Mouse (Mus musculus) layer of hippocampus, postnatal 10 days (tissue): ENCODE data around the gene Igf1r. TPM values are rescaled to one million over a fixed set of nuclear protein-coding genes. Genes with fewer than 3 reads are reported as not detected.
A peak's percentile ranks its signal among the peaks of the same experiment; 100 is the strongest.

Source experiments
- DNase-seq, 2 experiments: peaks; one replicate each; pipeline ENCODE4 v3.0.0; 2021; ENCODE audit warnings: low spot score in 2 of 2
- total RNA-seq, 2 experiments: library from RNA; stranded (reverse); gene quantifications; 2 replicates each; pipeline ENCODE4 v1.2.3; 2021

Igf1r gene
- total RNA-seq, 2 experiments from 2014 or later = 34.3 to 34.5 TPM

GRCm38 (mm10) chr7:67955276-67955675, 2.6 kb downstream of the Igf1r start:
- no peak for DNase-seq

GRCm38 (mm10) chr7:67957376-67957775, 4.7 kb downstream of the Igf1r start:
- DNase-seq = no peak

DNA sequence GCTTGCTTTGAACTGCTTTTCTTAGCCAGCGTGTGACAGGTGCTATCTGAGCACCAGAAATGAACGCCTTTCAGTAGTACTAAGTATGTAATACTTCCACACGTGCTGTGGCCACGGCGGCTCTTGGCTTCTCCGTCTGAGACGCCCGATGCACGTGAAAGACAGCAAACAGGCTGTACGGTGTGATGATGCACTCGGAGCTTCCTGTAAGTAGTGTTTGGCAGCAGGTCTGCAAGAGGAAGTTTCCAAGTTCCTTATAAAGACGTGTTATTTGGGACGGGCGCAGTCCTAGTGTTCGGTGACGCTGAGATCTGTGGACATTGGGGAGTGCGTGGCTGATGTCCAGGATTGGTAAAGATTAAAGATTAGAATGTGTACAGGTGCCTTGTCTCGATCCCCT, 5.4 kb downstream of the Igf1r start:
- no peak for DNase-seq

DNA sequence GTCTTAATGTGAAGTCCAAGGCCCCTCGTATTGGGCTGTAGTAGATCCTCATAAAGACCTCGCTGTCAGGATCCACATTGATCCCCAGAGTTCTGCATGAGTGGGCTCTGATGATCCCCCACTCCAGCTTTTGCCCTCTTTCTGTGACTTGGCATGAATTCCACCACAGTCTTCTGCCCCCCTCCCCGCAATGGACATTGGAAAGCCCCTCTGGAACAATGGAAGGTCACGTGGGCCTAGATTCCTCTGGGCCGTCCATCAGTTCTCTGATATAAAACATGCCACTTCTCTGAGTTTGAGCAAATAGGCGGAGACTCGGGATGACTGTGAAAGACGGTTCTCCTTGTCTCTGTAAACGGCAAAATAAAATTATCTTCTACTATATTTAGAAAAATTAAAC, 8.1 kb downstream of the Igf1r start:
- DNase-seq = no peak

DNA sequence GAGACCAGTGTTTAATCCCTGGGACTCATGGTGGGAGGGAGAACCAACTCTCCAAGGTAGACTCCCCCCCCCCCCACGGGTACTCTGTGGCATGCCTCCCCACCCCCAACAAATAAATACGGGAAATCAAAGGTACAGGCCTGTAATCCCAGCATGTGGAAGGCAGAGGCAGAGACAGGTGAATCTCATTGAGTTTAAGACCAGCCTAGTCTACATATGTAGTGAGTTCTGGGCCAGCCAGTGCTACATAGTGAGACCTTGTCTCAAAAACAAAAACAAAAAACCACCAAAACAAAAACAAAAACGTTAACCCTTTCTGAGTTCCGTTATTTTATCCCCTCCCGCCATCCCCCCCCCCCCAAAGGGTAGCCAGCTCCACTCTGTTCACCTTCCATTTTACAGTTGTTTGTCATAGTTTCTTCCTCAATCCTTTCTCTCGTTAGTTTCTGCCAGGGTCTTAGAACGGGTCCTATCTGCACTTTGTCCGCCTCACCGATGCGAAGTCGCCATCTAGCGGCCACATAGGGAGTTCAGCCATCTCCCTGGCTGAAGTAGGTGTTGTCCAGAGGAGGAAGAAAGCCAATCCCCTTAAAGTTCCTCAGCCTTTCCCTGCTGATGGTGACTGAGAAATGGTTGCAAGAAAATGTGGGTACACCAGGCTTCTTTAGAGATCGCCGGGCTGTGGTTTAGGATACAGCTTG, 9.1 kb downstream of the Igf1r start:
- peak; percentile 82 to 86 for DNase-seq

- DNase-seq = no peak
These were observed 11.1 kb downstream of the Igf1r start for GRCm38 (mm10) chr7:67963691-67964090.

DNA sequence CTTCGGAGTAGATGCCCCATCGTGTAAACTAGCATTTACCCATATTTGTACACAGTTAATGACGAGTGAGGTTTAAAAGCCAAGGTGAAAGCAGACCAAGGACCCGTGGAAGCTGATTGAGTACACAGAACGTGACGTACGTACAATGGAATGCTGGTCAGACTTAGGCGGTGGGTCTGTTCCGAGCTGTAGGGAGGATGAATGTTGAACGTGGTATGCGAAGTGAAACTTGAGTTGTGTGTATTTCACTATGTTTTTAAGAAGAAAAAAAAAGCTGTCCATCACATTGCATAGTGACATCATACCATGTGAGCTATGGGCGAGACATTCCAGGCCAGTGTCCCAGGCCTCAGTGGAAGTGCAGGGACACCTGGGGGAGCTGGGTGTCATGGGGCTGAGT, 15.8 kb downstream of the Igf1r start:
- no peak for DNase-seq

DNA sequence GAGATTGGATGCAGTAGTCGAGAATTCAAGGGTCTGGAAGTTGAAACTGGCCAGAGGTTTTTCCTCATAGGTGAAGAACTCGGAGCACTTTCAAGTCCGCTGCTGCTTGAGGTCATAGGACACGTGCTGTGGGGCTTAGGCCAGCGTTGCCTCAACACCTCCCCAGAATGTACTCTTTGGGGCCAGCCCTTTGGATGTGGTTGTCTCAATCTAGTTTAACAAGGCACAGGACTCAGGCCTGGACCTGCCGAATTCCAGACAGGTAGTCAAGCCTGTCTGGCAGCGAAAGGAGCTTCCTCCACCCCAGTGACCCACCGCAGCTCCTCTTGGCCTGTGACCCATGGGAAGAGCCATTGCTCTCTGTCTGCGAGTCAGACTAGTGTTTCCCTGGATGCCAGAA, 16.4 kb downstream of the Igf1r start:
- no peak for DNase-seq

GRCm38 (mm10) chr7:67973180-67974014, 20.8 kb downstream of the Igf1r start:
- DNase-seq = no peak

DNA sequence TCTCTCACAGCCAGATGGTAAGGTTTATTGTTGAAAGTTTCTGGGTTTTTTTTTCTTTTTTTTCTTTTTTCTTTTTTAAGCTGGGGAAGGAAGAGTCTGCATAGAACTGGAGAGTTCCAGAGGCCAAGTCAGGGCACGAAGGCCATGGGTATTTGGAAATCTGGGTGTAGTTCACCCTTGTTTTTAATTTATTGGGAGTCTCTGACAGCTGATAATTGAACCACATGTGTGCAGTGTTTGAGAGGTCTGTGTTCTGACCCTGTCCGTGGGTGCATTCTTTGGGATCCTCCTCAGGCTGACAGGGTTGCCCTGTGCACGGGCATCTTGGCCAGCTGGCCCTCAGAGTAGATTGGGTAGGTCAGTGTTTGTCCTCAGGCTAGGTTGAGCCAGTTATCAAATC, 29.3 kb downstream of the Igf1r start:
- no peak for DNase-seq

DNA sequence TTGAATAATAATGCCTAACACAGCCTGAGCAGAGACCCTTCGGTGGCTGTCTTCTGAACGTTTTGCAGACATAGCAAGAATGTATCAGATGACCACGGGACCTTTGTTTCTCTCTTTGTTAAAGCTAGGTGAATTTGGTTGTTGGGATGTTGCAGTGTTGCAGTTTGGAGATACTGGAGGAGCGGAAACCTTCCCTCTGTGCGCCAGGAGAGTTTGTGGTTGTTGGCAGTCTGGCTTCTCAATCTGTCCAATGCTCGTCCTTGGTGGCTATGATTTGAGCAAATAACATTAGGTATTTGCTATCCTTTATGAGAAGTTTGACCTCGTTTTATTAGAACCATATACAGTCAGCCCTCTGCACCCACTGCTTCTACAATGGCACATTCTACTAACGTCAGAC, 30.2 kb downstream of the Igf1r start:
- no peak for DNase-seq

GRCm38 (mm10) chr7:67983451-67983850, 30.8 kb downstream of the Igf1r start:
- DNase-seq = no peak

DNA sequence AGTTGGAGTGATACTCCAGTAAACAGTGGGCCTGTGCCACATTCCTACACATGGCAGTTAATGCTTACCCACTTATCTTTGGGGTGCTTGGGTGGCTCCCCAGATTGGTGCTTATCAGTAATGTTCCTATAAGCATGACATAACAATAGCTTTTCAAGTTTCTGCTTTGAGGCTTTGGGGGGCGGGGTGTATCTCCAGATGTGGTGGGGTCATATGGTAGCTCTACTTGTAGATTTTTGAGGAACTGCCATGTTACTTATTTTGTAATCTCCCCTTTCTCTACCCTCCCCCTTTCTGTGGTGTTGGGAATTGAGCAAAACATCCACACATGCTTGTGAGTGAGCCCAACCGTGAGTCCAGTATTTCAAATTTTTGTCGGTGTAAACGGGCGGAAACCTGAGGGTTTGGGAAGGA, 32.4 kb downstream of the Igf1r start:
- DNase-seq = no peak

DNA sequence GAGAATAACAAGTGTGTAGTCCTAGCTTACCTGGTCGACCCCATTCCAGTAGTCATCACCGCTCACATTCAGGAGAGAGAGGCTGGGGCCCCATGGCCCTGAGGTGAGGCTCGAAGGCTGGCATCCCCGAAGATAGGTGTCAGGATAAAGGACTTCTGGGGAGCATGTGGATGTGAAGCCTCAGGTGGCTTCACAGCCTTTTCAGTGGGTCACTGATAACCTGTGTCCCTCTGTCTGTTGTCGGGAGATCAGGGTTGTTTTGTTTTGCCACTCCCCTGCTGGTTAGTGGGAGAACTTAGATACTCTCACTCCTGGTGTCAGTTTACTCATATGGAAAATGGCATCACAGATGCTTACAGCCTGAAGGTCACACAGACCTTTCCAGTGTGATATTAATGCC, 32.9 kb downstream of the Igf1r start:
- no peak for DNase-seq

DNA sequence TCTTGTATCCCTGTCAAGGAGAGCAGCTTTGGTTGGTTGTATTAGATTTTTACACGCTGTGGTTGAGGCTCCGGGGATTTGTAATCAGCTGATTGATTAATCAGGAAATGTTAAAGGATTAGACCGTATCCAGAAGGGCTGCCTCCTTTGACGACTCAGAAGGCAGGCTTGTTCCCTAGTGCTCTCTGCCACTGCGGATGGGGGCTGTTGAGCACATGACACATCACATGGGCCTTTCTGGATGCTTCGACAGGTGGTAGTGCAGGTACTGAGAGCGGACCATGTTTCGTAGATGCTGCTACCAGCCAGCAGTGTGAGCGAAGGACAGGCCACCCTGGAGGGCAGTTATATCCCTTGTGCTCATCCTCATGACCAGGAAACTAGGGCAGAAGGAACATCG, 33.6 kb downstream of the Igf1r start:
- no peak for DNase-seq

GRCm38 (mm10) chr7:67986816-67987215, 34.2 kb downstream of the Igf1r start:
- DNase-seq = no peak

GRCm38 (mm10) chr7:67989376-67989775, 36.7 kb downstream of the Igf1r start:
- no peak for DNase-seq

DNA sequence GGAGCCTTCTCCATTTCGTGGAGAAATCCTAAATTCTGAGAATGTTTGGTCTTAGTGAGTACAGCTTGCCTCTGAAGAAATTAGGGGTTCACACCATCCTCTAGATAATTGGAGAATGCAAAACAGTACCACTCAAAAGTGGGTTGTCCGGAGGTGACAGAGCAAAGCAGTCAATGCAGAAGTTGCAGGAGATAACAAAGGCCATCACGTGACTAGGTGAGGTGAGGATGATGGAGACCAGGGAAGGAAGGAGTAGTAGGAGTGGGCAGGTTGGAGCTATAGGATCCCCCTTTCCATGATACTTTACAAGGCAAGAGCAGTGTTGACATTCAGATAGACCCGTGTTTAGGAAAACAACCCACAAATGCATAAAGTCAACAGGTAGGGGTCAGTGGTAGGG, 41.0 kb downstream of the Igf1r start:
- DNase-seq = no peak

DNA sequence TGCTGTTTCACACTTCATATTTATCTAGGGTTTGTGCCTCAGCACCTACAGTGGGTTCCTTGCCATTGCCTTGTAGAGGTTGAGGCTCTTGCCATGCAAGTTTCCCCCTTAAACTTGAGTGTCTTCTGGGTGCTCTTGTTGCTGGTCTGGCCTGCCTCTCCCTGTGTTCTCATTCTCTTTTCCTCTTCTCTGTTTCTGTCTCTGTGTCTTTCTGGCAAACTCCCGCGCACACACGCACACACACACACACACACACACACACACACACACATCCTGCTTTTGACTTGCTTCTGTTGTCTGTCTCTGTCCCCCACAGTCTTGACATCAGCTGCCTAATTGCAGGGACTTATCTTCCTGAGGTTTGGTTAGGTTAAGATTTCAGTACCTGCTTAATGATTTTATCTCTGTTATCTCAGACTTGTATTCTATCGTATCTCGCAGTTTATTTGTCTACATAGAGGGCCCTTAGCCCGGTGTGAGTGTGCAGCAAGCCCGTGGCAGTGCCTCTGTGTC, 41.8 kb downstream of the Igf1r start:
- DNase-seq = no peak

- no peak for DNase-seq
These were observed 42.6 kb downstream of the Igf1r start for GRCm38 (mm10) chr7:67995276-67995675.

DNA sequence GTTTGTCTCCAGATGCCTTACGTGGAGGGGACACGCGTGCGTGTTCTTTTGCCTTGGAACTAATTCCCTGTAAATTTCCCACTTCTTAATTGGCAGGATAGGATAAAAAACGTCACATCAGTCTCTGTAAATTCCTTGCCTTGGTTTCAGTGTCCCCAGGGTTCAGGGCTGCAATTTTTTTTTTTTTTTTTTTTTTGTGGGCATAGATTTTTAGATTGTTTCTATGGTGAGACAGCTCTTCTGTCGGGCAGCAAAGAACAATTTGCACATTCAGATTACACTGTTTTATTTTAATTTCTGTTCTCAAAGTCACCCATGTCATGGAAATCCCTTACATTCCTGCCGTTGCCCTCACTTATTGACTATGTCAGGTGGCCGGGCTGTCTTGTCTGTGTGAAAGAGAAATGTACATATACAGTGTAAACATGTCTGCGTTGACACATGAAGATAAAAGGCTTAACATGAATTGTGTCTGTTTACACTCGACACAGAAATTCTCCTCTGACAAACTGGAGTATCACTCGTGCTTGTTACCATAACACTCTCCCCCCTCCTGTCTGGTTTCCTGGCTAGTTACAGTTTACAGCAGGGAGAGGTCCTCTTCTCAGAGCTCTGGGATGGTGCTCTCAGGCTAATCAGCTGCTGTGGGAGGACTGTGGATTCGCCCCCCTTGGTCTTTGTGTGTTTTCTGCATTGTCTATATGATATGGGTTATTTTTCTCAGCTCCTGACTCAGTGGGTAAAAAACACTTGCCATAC, 43.8 kb downstream of the Igf1r start:
- DNase-seq = no peak

GRCm38 (mm10) chr7:68001269-68001668, 48.6 kb downstream of the Igf1r start:
- no peak for DNase-seq
